Mouse (Mus musculus): ENCODE data around the gene Ect2.

DNA sequence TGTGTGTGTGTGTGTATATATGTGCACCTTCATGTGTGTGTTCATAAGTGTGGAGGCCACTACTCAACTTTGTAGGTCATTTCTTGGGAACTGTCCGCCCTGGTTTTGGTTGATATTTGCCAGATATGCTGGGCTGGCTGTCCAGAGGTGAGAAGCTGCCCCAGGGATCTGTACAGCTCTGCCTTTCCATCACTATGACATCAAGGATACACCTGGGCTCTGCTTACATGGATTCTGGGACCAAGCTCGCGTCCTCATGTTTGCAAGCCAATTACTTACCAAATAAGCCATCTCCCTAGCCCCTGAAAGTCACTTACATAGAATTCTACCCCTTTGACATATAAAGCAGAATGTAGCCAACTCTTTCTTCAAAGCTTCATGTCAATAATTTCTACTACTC is 98.2 kb downstream of the Ect2 start:
- TF ChIP-seq CTCF (IDR thresholded peaks at IDR 0.05; ENCODE audit: control insufficient read depth, insufficient read depth, insufficient read length), result no peak
- no peak for TF ChIP-seq MYOD1 (IDR thresholded peaks at IDR 0.05; ENCODE audit: control insufficient read depth, insufficient read length, low read depth)
- no peak for TF ChIP-seq MYOG (IDR thresholded peaks at IDR 0.05; ENCODE audit: control insufficient read depth, extremely low read depth, insufficient read length)
- TF ChIP-seq FOSL1 (IDR thresholded peaks at IDR 0.05; ENCODE audit: insufficient read depth, low read length, poor library complexity, severe bottlenecking), result no peak
- no peak for TF ChIP-seq USF1 (IDR thresholded peaks at IDR 0.05; ENCODE audit: low read depth)
- TF ChIP-seq MAX (IDR thresholded peaks at IDR 0.05), result no peak
- no peak for TF ChIP-seq CEBPB (IDR thresholded peaks at IDR 0.05; ENCODE audit: low read depth)

Data from C2C12 (cell line).